Mouse (Mus musculus): Measurements from ENCODE around the gene Cacnb4.

DNA sequence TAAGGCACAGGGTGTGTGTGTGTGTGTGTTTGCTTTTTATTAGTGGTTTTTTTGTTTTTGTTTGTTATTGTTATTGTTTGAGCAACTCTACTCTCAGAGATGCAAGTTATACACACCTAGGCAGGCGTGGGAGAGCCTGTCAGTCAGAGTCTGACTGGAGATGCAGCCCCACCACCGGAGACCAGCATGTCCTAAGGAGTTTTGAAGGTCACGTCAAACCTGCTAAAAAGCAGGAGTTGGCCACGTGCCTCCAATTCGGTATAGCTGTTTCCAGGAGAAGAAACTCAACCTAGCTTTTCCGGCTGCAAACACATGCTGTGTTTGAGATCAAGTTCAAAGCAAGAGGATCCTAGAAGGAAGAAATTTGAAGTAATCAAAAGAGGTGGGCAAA is 277 bp upstream of the Cacnb4 start:
- TF ChIP-seq CTCF (IDR thresholded peaks at IDR 0.05; ENCODE audit: low read depth, low read length), result no peak
- no peak for TF ChIP-seq POLR2A (IDR thresholded peaks at IDR 0.05; ENCODE audit: borderline replicate concordance, low read depth, low read length)

All from bone marrow macrophage, adult 2 months (primary cell).